Mouse (Mus musculus) MEL (cell line): ENCODE measurements around the gene Dok4. TPM values are rescaled to one million over a fixed set of nuclear protein-coding genes. Genes with fewer than 3 reads are reported as not detected.
"Not testable (repeated sequence)": the region's sequence is repeated elsewhere in the genome, so short reads cannot be mapped to it uniquely, and the experiment has no call there.

Experiments
- DNase-seq: peaks from one replicate; pipeline ENCODE4 v3.0.0; 2011; ENCODE audit warnings: low read depth, low spot score
- H3K27ac ChIP-seq: 2 replicates; pipeline ENCODE4 v1.5.1; 2012; ENCODE audit warnings: low read depth, mild to moderate bottlenecking, control low read depth, low read length, moderate library complexity; ENCODE audit not compliant: control insufficient read depth
- H3K27me3 ChIP-seq, 2 experiments: fragments of 150-350 bp in 1 of 2; sonication (generic) in 1 of 2; 2 replicates each; pipeline ENCODE4 v1.6.1; 2012; ENCODE audit warnings: low read length in 2 of 2, mild to moderate bottlenecking in 2 of 2, improper control_type of control experiment in 1 of 2, moderate library complexity in 1 of 2; ENCODE audit not compliant: insufficient read depth in 2 of 2, control insufficient read depth in 1 of 2
- H3K36me3 ChIP-seq, 2 experiments: 2 replicates each; pipeline ENCODE4 v1.6.1; 2012 to 2014; ENCODE audit warnings: low read length in 2 of 2, improper control_type of control experiment in 1 of 2, inconsistent platforms in 1 of 2, mild to moderate bottlenecking in 1 of 2; ENCODE audit not compliant: insufficient read depth in 2 of 2, control insufficient read depth in 1 of 2
- H3K4me1 ChIP-seq, 2 experiments: fragments of 150-350 bp in 1 of 2; sonication (generic) in 1 of 2; 2 replicates each; pipeline ENCODE4 v1.6.1; 2012; ENCODE audit warnings: low read length in 2 of 2, improper control_type of control experiment in 1 of 2, mild to moderate bottlenecking in 1 of 2; ENCODE audit not compliant: insufficient read depth in 2 of 2, control insufficient read depth in 1 of 2
- H3K4me3 ChIP-seq, 2 experiments: fragments of 150-350 bp in 1 of 2; sonication (generic) in 1 of 2; 2 replicates each; pipeline ENCODE4 v1.5.1; 2012; ENCODE audit warnings: low read depth in 2 of 2, low read length in 2 of 2, mild to moderate bottlenecking in 2 of 2, moderate library complexity in 2 of 2, control low read depth in 1 of 2, improper control_type of control experiment in 1 of 2; ENCODE audit not compliant: control insufficient read depth in 1 of 2, insufficient read depth in 1 of 2
- H3K79me2 ChIP-seq: 2 replicates; pipeline ENCODE4 v1.6.1; 2012; ENCODE audit warnings: mild to moderate bottlenecking, low read length, moderate library complexity; ENCODE audit not compliant: control insufficient read depth, poor library complexity, insufficient read depth
- H3K9ac ChIP-seq: 2 replicates; pipeline ENCODE4 v1.6.1; 2012; ENCODE audit warnings: low read depth, mild to moderate bottlenecking, control low read depth, low read length, moderate library complexity; ENCODE audit not compliant: control insufficient read depth, poor library complexity, severe bottlenecking
- H3K9me3 ChIP-seq: fragments of 150-350 bp; sonication (generic); replicated peaks from 2 replicates; pipeline ENCODE4 v1.6.1; 2012; ENCODE audit warnings: mild to moderate bottlenecking, low read length, improper control_type of control experiment, moderate library complexity; ENCODE audit not compliant: insufficient read depth
- CHD1 ChIP-seq: IDR thresholded peaks from 2 replicates; pipeline ENCODE4 v1.6.1; 2012; ENCODE audit warnings: low read depth, mild to moderate bottlenecking, inconsistent platforms, low read length, improper control_type of control experiment
- CHD2 ChIP-seq: IDR thresholded peaks from 2 replicates; pipeline ENCODE4 v1.6.1; 2011; ENCODE audit warnings: low read length, improper control_type of control experiment
- E2F4 ChIP-seq: IDR thresholded peaks from 2 replicates; pipeline ENCODE4 v1.6.1; 2011; ENCODE audit warnings: low read depth, low read length, improper control_type of control experiment, borderline replicate concordance
- EP300 ChIP-seq, 2 experiments: IDR thresholded peaks; 2 replicates each; pipeline ENCODE4 v1.6.1; 2011; ENCODE audit warnings: improper control_type of control experiment in 2 of 2, low read length in 2 of 2, low read depth in 1 of 2, mild to moderate bottlenecking in 1 of 2
- GABPA ChIP-seq: IDR thresholded peaks from 2 replicates; pipeline ENCODE4 v1.6.1; 2012; ENCODE audit warnings: low read depth, mild to moderate bottlenecking, inconsistent platforms, low read length, improper control_type of control experiment, moderate library complexity
- KAT2A ChIP-seq: conservative IDR thresholded peaks from 2 replicates; pipeline ENCODE4 v1.6.1; 2012; ENCODE audit warnings: low read depth, low read length, improper control_type of control experiment, inconsistent platforms
- MAFK ChIP-seq: IDR thresholded peaks from 2 replicates; pipeline ENCODE4 v1.6.1; 2011; ENCODE audit warnings: low read depth, mild to moderate bottlenecking, low read length, improper control_type of control experiment, borderline replicate concordance
- MAX ChIP-seq: IDR thresholded peaks from 2 replicates; pipeline ENCODE4 v1.6.1; 2011; ENCODE audit warnings: low read length, improper control_type of control experiment
- TAL1 ChIP-seq: IDR thresholded peaks from 2 replicates; pipeline ENCODE4 v1.6.1; 2012; ENCODE audit warnings: mild to moderate bottlenecking, inconsistent platforms, low read length, moderate library complexity, mixed read lengths
- USF2 ChIP-seq, 2 experiments: IDR thresholded peaks; 2 replicates each; pipeline ENCODE4 v1.6.1; 2011 to 2012; ENCODE audit warnings: improper control_type of control experiment in 2 of 2, low read length in 2 of 2, borderline replicate concordance in 1 of 2, inconsistent platforms in 1 of 2, low read depth in 1 of 2, mild to moderate bottlenecking in 1 of 2; ENCODE audit not compliant: insufficient read depth in 1 of 2
- ZNF384 ChIP-seq: IDR thresholded peaks from 2 replicates; pipeline ENCODE4 v1.6.1; 2012; ENCODE audit warnings: low read depth, mild to moderate bottlenecking, inconsistent platforms, low read length, improper control_type of control experiment
- polyA plus RNA-seq, 2 experiments: library from polyadenylated mRNA; stranded (reverse) in 1 of 2; unstranded in 1 of 2; fragments of >175 nt in 1 of 2; fragments of >200 nt in 1 of 2; gene quantifications; 2 replicates each; pipeline versions ENCODE4 v1.2.1 to v1.2.4; 2012; ENCODE audit warnings: low replicate concordance in 2 of 2, low read depth in 1 of 2; ENCODE audit not compliant: insufficient read length in 2 of 2, insufficient read depth in 1 of 2, missing spikeins in 1 of 2
- total RNA-seq: library from RNA; depleted of rRNA; stranded (reverse); fragments of 300-350 nt; gene quantifications from 2 replicates; pipeline ENCODE4 v1.2.3, GENCODE M21; 2012

Gene Dok4
- total and polyA plus RNA-seq, 3 experiments = 1.5 to 3.2 TPM; not detected in 1

DNA sequence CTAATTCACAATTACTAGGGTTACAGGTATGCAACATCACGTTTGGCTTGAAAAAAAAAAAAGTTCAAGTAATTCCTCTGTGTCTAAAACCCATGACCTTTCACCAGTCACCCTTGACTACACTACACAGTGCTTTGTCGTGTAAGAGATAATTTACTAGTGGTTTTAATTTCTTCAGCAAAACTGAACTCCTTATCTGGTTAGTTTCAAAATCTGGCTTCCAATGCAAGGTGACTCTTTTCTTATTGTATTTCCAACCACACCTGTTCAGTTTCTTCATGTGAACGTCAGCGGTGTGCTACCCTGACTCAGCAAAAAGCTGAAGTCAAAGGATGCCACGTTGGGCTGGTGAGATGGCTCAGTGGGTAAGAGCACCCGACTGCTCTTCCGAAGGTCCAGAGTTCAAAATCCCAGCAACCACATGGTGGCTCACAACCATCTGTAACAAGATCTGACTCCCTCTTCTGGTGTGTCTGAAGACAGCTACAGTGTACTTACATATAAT, 42.2 kb downstream of the Dok4 start:
- not testable (repeated sequence) for H3K27me3 ChIP-seq, H3K9me3 ChIP-seq, H3K9ac ChIP-seq, H3K4me1 ChIP-seq, H3K4me3 ChIP-seq, H3K27ac ChIP-seq
- peak; percentile 40 for DNase-seq
- TF ChIP-seq MAFK = peak; percentile 27; the same call in 1 of the 2 replicates
- Histone ChIP-seq H3K36me3 (peaks cover 13 to 19% of the 10 kb centered on the region in 2 experiments), H3K79me2 (peaks cover 43% of the 10 kb centered on the region)

DNA sequence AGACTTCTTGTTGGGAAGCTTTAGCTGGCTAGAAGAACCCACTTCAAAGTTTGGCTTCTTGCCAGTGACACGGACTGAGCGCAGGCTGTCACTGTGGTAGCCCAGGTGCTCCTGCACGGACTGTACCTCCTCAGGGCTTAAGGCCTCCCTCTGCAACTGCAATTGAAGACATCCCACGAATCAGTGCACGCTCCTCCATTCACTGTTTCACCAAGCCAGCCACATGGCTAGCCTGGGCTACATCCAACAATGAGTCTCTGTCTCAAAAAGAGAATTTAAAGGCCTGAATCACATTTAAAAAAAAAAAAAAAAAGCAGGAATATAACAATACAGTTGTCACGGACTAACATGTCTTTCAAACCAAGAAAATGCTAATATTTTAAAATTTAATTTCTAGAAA, 47.8 kb downstream of the Dok4 start:
- Histone ChIP-seq H3K27me3 (no peaks in the 10 kb centered on the region), H3K79me2 (peaks cover 7% of the 10 kb centered on the region; the same call in 1 of the 2 replicates), H3K4me1 (no peaks in the 10 kb centered on the region), H3K9me3 (no peaks in the 10 kb centered on the region), H3K27ac (no peak overlapping the region), H3K36me3 (peaks cover 2 to 40% of the 10 kb centered on the region in 2 experiments; a peak in 3 of 4 replicates), H3K4me3 (no peak overlapping the region), H3K9ac (no peak overlapping the region)
- no peak for TF ChIP-seq TAL1
- no peak for TF ChIP-seq CHD1
- no peak for TF ChIP-seq USF2 (IDR thresholded peaks at IDR 0.05; ENCODE audit: borderline replicate concordance in 1 of 2, insufficient read depth in 1 of 2, low read depth in 1 of 2, low read length in 2 of 2)
- no peak for TF ChIP-seq ZNF384
- no peak for TF ChIP-seq GABPA
- no peak for TF ChIP-seq CHD2
- TF ChIP-seq E2F4 = no peak
- TF ChIP-seq KAT2A = no peak
- no peak for TF ChIP-seq EP300 (IDR thresholded peaks at IDR 0.05; ENCODE audit: low read depth in 1 of 2, low read length in 2 of 2)
- no peak for DNase-seq

DNA sequence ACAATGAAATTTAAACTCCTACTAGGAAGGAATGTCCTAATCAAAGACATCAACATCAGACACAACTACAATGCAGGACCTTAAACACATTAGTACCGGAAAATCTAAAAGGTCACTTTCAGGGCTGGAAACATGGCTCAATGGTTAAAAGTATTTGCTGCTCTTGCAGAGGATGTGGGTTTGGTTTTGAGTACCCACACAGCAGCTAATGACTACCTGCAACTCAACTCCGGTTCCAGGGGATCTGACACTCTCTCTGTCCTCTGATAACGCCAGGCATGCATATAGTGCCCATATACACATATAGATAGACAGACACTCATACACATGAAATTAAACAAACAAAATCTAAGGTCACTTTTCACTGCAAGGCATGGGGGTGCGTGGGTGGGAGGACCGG, 49.9 kb downstream of the Dok4 start:
- Histone ChIP-seq H3K4me3 (no peak overlapping the region), H3K4me1 (no peaks in the 10 kb centered on the region), H3K9ac (no peak overlapping the region), H3K9me3 (no peaks in the 10 kb centered on the region), H3K36me3 (peaks cover 2 to 32% of the 10 kb centered on the region in 2 experiments; a peak in 3 of 4 replicates), H3K27ac (no peak overlapping the region), H3K79me2 (no peaks in the 10 kb centered on the region), H3K27me3 (no peaks in the 10 kb centered on the region)
- TF ChIP-seq MAX = no peak
- no peak for TF ChIP-seq CHD2
- no peak for DNase-seq
